Mouse (Mus musculus) thymus, postnatal 0 days (tissue): Measurements from ENCODE around the gene Slc43a1. TPM values are rescaled to one million over a fixed set of nuclear protein-coding genes. Genes with fewer than 3 reads are reported as not detected.
"Not testable (repeated sequence)": the region's sequence is repeated elsewhere in the genome, so short reads cannot be mapped to it uniquely, and the experiment has no call there.

ENCODE experiments used
- DNase-seq: peaks from one replicate; pipeline ENCODE4 v3.0.0-alpha.2; 2015; ENCODE audit warnings: low spot score
- polyA plus RNA-seq: library from polyadenylated mRNA; unstranded; fragments of >200 nt; fragmentation: Nextera tagmentation; extraction: Ambion mirVana; gene quantifications from 2 replicates; pipeline ENCODE4 v1.2.1, GENCODE M21; 2015

Slc43a1 gene
- 19.7 and 22.7 TPM in 2 replicates for polyA plus RNA-seq

GRCm38 (mm10) chr2:84838593-84838949, at the start of gene Slc43a1:
Gene Slc43a1 (plus strand): TSS chr2:84838850.
- no peak for DNase-seq

GRCm38 (mm10) chr2:84790418-84790817, 48.2 kb upstream of the Slc43a1 start:
- DNase-seq: no peak

DNA sequence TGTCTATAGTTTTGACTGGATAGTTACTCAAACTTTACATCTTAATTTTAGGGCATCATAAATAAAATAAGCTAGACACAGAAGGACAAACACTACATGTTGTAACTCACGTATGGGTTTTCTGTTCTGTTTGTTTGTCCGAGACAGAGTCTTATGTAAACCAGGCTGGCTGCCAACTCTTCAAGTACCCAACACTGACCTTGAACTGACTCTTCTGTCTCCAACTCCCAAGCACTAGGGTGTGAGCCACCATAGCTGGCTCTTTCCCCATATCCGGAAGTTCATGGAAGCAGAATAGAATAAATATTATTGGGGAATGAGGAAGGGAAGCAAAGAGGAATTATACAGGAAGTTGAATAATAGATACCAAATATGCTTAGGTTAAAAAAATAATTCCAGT, 46.1 kb upstream of the Slc43a1 start:
- DNase-seq: no peak

DNA sequence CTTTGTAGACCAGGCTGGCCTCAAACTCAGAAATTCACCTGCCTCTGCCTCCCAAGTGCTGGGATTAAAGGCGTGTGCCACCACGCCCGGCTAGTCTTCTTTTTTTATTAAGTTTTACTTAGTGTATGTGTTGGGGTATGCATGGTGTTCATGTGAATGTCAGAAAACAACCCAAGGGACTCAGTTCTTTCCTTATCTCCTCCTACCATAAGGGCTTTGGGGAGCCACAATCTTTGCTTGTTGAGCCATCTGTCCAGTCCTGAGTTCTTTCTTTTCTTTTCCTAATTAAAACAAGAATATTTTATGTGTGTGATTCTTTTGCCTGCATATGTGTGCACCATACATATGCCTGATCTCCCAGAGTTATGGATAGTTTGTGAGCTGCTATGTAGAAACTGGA, 45.5 kb upstream of the Slc43a1 start:
- DNase-seq: no peak

DNA sequence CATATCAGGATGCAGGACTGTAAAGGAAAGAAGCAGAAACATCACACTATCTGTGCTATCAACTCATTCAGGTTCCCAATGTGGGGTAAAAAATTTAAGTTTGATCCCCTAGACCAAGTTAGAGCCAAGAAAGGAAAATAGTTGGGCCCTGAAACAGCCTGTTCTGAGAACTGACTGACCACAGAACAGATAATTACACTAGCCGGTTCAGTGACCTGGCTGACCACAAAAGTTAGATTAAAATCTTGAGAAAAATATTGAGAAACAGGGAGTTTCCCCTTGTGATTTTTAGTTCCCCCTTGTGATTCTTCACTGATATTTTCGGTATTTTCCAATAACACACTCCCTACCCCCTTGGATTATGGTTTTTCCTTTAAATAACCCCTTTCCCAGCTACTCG, 44.8 kb upstream of the Slc43a1 start:
- DNase-seq: no peak

DNA sequence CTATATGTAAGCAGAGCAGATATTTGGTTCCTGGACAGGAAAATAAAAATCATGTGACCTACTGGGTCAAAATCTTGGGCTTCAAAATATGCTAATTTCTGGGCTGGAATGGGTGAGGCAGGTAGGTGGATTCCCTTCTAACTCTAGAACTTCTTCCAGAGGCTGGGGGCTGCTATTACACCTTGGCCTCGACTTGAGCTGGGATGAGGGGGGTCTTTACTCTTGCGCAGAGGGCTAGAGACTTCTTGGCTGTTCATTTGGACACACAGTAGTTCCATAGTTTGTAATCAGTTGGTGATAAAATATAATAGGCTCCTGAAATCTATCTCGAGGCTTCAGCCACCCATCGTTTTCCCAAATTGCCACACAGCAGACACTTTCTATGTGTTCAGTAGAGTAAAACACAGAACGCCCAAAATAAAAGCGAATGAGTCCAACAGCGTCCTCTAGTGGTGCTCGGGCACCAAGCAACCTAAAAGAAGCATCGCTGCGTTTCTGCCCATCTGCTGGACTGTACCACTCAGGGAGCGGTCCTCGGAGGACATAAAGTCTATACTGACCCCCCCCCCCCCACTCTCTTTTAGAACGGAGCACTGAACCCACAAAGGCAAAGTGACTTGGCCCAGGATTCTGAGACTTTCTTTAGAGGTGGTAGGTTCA, 40.7 kb upstream of the Slc43a1 start:
- peak; percentile 60 for DNase-seq

DNA sequence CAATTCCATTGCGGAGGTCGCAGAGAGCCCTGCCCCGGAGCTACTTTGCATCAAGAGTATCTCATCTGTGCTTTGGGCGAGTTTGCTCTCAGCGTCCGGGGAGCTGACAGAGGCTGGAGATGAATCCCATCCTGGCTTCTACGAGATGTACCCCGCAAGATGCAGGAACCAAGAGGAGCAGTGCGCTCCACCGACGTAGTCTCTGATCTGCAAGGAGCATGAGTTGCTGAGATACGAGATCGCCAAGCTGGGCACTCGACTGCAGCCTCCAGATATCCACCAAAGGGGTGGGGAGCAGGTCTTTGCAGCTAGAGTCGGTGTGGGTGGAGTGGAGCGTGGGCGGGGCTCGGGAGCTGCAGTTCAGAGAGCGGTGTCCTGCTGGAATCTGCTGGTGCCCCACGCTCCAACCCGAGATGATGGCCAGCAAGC, 40.1 kb upstream of the Slc43a1 start, which contains the start of gene Ube2l6:
TSS of gene Ube2l6 (plus strand) at position 336 of the 429 bp plus-strand sequence.
- DNase-seq: peak; percentile 21

DNA sequence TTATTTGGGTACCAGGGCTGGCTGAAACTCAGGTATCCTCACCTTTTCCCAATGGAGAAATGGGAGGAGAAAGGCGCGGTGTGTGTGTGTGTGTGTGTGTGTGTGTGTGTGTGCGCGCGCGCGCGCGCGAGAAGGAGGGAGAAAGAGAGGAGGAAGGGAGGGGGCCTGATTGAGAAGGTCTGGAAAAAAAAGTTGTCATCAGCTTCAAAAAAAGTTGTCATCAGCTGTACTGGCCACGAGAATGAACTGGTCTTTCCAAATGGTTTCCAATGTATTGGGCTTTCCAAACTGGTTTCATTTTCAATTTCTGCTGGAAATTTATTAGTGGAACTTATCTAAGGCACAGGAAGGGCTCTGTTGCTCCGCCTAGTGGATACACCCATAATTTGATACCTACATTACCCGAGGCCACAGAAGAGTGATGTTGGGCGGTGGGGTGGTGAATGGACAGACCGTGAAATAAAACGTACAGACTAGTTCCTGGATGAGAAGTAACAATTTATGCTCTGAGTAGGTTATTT, 39.5 kb upstream of the Slc43a1 start:
- DNase-seq: peak; percentile 57

- no peak for DNase-seq
These were observed 38.3 kb upstream of the Slc43a1 start for GRCm38 (mm10) chr2:84800304-84800703.

- DNase-seq: not testable (repeated sequence)
These were observed 37.4 kb upstream of the Slc43a1 start for GRCm38 (mm10) chr2:84801223-84801622.

- no peak for DNase-seq
These were observed 34.7 kb upstream of the Slc43a1 start for GRCm38 (mm10) chr2:84803963-84804362.

DNA sequence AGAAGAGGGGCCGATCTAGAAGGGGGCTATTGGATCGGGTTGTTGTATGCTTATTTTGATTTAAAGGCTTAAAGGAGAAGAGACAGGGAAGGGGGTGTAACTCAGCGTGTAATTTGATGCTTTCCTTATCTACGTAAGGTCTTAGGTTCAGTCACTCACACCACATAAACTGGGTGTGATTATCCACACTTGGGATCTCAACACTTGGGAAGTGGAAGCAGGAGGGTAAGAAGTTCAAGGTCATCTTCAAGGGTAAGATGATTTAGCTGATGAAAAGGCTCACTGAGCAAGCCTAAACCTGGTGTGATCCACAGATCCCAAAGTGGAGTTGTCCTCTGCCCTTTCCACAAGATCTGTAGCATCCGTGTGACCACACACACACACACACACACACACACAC, 32.1 kb upstream of the Slc43a1 start:
- no peak for DNase-seq

DNA sequence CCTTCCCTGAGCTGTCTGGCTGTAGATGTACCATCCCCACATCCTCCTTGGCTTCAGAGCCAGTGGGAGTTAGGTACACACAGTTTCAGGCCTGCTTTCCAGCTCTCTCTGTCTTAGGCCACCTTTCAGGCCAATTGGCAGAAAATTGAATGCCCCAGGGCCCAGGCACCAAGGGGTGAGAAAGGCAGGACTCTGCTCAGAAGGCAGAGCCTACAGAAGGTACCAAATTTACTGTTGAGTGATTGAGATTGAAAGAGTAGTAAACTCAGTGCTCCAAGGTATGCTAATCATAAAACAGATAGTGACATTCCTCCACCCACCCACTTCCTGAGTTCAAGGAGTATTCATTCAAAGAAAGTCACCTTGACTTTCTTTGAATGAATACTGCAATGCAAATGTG, 29.3 kb upstream of the Slc43a1 start:
- DNase-seq: no peak

- DNase-seq: no peak
These were observed 28.1 kb upstream of the Slc43a1 start for GRCm38 (mm10) chr2:84810526-84810885.

DNA sequence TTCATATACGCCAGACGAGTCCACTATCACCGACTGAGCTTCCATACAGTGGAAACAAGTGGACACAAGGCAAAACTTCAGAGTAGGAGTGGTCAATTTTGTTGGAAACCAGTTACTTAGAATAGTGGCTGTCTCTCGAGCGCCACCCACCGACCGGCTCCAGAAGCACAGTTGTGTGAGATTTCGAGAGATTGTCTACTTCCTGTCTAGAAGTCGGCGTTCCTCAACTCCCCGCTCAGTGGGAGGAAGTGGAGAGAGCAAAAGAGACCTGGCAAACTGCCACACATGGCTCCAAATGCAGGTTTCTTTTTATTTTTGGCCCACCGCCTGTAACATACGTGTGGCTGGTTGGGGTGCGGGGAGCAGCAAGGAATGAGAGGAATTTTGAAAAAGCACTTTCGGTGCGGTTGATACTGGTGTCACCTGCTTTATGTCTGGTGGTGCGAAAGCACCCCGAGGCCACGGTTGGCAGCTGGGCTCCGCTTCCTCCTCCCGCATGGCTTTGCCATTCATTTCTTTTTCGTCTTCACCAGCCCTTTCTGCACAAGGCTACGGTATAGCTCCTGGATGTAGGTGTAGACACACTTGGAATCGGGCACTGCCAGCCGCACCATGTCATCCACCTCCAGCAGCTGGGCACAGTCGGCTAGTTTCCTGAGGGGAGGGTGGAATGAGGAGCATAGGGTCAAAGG, 27.6 kb upstream of the Slc43a1 start:
- peak; percentile 86 for DNase-seq

DNA sequence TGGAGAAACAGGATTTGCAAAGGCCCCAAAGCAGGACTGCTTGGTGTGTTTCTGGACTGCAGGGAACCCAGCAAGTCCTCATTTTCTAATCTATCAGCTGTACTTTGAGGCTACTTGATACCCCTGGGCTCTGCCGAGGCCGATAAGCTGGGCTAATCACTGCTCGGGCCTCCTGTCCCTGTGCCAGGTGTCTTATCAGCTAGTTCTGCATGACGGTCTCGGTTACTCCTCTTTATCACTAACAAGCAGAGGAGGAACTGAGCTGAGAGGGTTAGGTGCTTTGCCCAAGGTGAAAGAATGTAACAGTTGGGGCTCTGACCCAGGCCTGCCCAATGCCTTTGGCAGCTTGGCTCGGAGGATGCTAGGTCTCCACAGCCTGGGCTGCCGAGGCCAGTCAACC, 26.8 kb upstream of the Slc43a1 start:
- no peak for DNase-seq

- DNase-seq: no peak
These were observed 26.0 kb upstream of the Slc43a1 start for GRCm38 (mm10) chr2:84812676-84813075.

- DNase-seq: no peak
These were observed 18.8 kb upstream of the Slc43a1 start for GRCm38 (mm10) chr2:84819861-84820260.

GRCm38 (mm10) chr2:84822552-84822951, 16.1 kb upstream of the Slc43a1 start, which contains the start of gene Smtnl1:
Gene Smtnl1 (minus strand): TSS chr2:84822652.
- no peak for DNase-seq

- DNase-seq: no peak
These were observed 15.4 kb upstream of the Slc43a1 start for GRCm38 (mm10) chr2:84823237-84823636.

- DNase-seq: peak; percentile 76
These were observed 12.0 kb upstream of the Slc43a1 start, which contains the start of gene Timm10 for GRCm38 (mm10) chr2:84826488-84827282. Gene Timm10 (plus strand): TSS chr2:84826997.
